Mouse (Mus musculus) E14TG2a.4 (cell line): Measurements from ENCODE around the gene Aebp2.
A peak's percentile ranks its signal among the peaks of the same experiment; 100 is the strongest.

Source experiments
- H3K27me3 ChIP-seq: 2 replicates; pipeline ENCODE4 v1.6.1; 2014; ENCODE audit warnings: low read length, control low read depth; ENCODE audit not compliant: insufficient read depth
- H3K36me3 ChIP-seq: 2 replicates; pipeline ENCODE4 v1.6.1; 2014; ENCODE audit warnings: low read length, control low read depth; ENCODE audit not compliant: insufficient read depth
- H3K4me1 ChIP-seq: replicated peaks from 2 replicates; pipeline ENCODE4 v1.6.1; 2014; ENCODE audit warnings: low read depth, low read length, control low read depth
- H3K4me3 ChIP-seq: replicated peaks from 2 replicates; pipeline ENCODE4 v1.5.1; 2014; ENCODE audit warnings: mild to moderate bottlenecking, low read length
- H3K9me3 ChIP-seq: 2 replicates; pipeline ENCODE4 v1.6.1; 2014; ENCODE audit warnings: low read length, control low read depth
- CTCF ChIP-seq: conservative IDR thresholded peaks from 2 replicates; pipeline ENCODE4 v1.5.1; 2014; ENCODE audit warnings: low read length
- NANOG ChIP-seq: IDR thresholded peaks from 2 replicates; pipeline ENCODE4 v1.6.1; 2014; ENCODE audit warnings: borderline replicate concordance, low read length, mixed read lengths
- POU5F1 ChIP-seq: IDR thresholded peaks from 2 replicates; pipeline ENCODE4 v1.6.1; 2014; ENCODE audit warnings: low read length, borderline replicate concordance

The Aebp2 gene

DNA sequence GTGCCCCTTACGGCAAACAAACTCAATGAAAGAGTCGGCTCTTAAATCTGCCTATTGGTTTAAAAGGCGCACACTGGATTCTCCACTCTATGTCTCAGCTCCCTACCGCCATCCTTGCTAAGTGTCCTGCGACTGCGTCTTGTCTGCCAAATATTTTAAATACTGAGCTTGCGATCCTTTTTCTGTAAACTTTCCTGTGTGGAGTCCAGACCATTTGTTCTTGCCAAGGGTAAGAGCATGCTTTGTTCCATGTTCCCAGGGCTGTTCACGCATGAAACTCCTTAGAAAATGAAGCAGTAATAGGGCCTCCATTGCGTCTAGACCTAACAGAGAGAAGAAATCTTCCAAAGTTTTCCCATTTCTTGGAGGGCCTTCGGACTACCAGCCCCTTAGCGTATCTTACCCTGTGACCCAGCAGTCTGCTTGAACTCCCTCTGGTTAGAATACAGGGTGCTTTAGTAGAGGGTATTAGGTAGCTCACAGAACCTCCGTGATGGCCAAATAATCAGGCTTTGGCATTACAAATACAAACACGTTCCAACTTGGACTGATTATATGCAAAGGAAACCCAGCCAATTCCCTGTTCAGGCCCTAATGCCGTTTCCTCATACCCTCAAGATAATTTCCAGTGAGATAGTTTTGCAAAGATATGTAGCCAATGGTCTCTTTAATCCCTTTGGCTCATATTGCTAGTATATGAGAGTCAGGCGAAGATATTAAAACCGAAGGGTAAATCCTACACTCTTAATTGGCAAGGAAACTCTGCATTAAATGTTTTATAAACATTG, 67.3 kb downstream of the Aebp2 start:
- Histone ChIP-seq H3K27me3 (no peaks in the 10 kb centered on the region), H3K4me3 (no peak overlapping the region), H3K4me1 (peaks cover 10% of the 10 kb centered on the region; the same call in 1 of the 2 replicates), H3K36me3 (no peaks in the 10 kb centered on the region), H3K9me3 (peaks cover 10% of the 10 kb centered on the region)
- no peak for TF ChIP-seq NANOG

DNA sequence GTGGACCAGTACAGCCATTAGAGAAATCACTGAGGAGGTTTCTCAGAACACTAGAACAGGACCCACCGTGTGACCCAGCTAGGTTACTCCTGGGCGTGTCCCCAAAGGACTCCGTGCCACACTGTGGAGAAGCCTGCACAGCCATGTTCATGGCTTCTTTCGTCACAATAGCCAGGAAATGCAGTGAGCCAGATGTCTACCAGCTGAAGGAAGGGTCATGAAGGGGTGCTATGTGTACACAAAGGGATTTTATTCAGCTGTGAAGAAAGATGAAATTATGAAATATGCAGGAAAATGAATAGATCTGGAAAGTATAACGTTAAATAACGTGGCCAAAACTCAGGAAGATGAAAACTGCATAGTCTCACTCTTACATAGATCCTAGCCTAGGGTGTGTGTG, 69.7 kb downstream of the Aebp2 start:
- no peaks in the 10 kb centered on the region for H3K36me3 ChIP-seq
- H3K9me3 ChIP-seq: no peaks in the 10 kb centered on the region
- no peak for TF ChIP-seq CTCF
- no peak for TF ChIP-seq POU5F1
- no peak for TF ChIP-seq NANOG
- no peaks in the 10 kb centered on the region for H3K27me3 ChIP-seq
- H3K4me1 ChIP-seq: peaks cover 10% of the 10 kb centered on the region; the same call in 1 of the 2 replicates
- H3K4me3 ChIP-seq: no peak overlapping the region

DNA sequence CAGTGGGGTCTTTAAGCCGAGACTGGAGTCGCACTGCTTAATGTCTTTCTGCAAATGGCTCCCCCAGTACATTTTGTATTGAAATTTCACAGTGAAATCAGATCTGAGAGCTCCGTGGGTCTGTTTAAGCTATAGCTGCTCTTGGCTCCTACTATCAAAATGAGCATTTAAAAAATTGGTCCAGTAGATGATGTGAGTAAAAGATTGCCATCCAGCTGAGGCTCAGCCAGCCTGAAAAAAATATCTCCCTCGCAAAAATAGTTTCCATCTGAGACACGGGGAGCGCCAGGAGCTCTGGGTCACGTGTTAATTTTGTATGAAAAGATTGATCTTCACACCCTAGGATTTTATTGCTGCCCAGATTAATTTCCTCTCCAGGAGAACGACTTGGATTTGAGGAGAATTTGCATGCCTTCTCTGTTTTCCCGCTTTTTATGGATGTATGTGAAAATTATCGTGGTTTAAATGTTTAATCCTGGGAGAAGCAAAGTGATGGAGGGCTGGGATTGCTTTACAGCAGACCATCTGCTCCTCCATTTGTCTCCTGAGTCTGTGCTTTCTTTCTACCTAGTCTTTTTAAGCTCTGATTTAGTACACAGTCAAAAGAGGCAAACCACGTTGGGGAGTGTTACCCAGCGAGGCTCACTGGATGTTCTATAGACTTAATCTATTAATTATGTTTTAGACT, 73.9 kb downstream of the Aebp2 start:
- Histone ChIP-seq H3K9me3 (peaks cover 15% of the 10 kb centered on the region), H3K27me3 (no peaks in the 10 kb centered on the region)

DNA sequence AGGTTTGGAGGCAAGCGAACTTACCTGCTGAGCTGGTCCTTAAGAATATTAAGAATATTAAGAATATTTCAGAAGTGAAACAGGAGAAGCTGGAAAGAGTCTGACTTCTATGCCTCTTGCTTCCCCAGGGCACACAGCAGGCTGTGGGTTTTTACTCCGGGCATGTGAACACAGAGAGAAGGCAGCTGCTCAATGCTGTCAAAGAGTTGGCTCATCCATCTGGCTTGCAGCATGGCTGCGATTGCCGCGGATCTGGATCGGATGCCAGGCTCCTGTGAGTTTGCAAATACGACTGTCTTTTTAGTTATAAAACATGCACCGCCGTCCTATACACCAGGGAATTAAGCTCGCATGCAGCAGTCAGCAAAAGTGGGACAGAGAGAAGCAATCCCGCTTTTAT, 75.5 kb downstream of the Aebp2 start:
- Histone ChIP-seq H3K9me3 (peaks cover 15% of the 10 kb centered on the region), H3K4me3 (no peak overlapping the region), H3K27me3 (no peaks in the 10 kb centered on the region), H3K36me3 (no peaks in the 10 kb centered on the region), H3K4me1 (peaks cover 7% of the 10 kb centered on the region)
- TF ChIP-seq CTCF (no peak), NANOG (no peak), POU5F1 (no peak)

More for the DNA sequence above, 73.9 kb downstream of the Aebp2 start:
- no peak overlapping the region for H3K4me3 ChIP-seq
- H3K36me3 ChIP-seq: no peaks in the 10 kb centered on the region
- H3K4me1 ChIP-seq: no peaks in the 10 kb centered on the region
- TF ChIP-seq CTCF: no peak
- no peak for TF ChIP-seq POU5F1
- TF ChIP-seq NANOG: no peak

DNA sequence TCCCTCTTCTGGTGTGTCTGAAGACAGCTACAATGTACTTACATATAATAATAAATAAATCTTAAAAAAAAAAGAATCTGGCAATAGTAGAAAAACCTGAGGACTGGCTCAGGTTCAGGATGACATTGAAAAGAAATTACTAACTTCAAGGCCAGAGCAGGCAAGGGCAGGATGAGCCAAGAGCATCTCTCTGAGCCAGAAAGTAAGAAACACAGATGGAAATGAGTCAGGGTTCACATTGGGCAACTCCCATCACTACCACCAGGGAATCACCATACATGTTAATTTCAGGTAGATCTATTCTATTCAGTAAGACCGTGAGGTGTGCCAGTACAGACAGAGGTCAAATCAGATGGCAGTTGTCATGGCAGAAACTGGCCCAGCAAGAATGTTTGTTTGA, 76.1 kb downstream of the Aebp2 start:
- peaks cover 15% of the 10 kb centered on the region for H3K9me3 ChIP-seq
- H3K4me1 ChIP-seq: peaks cover 7% of the 10 kb centered on the region
- no peak for TF ChIP-seq NANOG
- TF ChIP-seq POU5F1: no peak
- TF ChIP-seq CTCF: no peak
- H3K4me3 ChIP-seq: no peak overlapping the region
- no peaks in the 10 kb centered on the region for H3K27me3 ChIP-seq
- no peaks in the 10 kb centered on the region for H3K36me3 ChIP-seq

DNA sequence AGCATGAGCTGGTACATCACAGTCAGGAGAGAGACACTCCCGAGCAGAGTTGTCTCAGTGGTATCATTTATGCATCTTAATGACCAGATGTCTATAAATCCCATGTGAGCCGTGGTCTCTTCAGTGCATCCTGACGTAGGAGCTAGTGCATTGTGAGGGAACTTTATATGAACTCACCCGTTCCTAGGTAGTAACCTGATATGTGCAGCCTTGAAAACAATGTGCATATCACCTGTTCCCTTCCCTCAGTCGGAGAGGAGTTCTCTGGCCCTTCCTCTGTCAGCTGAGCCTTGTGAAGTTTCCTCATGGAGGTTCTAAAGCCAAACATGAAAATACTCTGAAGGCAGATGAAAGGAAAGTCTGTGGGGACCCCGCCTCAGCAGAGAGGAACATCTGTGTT, 78.8 kb downstream of the Aebp2 start:
- Histone ChIP-seq H3K27me3 (0 out of 2 replicates have a peak, but pooled peaks cover 3% of the 10 kb centered on the region), H3K9me3 (peaks cover 19% of the 10 kb centered on the region), H3K4me3 (no peak overlapping the region), H3K36me3 (no peaks in the 10 kb centered on the region), H3K4me1 (peaks cover 7% of the 10 kb centered on the region)
- TF ChIP-seq CTCF (no peak), POU5F1 (no peak), NANOG (no peak)

DNA sequence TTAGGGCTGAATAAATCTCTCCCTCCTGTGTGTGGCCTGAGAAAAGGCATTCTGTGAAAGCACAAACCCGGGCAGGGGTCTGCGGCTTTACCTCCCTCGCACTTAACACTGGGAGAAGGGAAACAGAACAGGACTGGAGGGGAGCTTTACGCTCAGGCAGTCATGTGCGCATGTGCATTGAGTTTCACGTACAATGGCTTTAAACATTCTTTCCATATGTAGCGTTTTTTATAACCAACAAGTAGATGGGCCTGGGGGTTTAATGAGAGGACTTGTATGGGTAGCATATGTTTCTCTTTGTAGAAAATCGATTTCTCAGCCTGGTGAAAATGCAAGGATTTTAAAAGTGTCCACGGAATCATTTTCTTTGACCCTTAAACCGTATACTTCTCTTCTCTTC, 82.7 kb downstream of the Aebp2 start:
- Histone ChIP-seq H3K27me3 (peaks cover 5% of the 10 kb centered on the region; the same call in 1 of the 2 replicates), H3K36me3 (no peaks in the 10 kb centered on the region), H3K9me3 (peaks cover 11% of the 10 kb centered on the region), H3K4me1 (peaks cover 31% of the 10 kb centered on the region), H3K4me3 (no peak overlapping the region)
- no peak for TF ChIP-seq NANOG
- no peak for TF ChIP-seq POU5F1
- TF ChIP-seq CTCF: no peak

DNA sequence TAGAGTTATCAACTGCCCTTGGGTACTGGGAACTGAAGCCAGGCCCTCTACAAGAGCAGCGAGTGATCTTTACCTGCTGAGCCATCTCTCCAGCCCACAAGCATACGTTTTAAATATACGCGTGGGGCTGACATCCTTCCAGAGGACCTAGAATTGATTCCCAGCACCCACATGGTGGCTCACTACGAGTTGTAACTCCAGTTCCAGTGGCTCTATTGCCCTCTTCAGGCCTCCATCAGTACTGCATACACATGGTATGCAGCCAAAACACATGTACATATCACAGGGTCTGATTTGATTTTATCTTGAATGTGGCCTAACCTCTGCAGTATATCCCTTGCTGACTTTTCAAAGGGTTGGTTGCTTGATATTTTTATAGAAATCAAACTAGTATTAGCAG, 83.6 kb downstream of the Aebp2 start:
- Histone ChIP-seq H3K36me3 (no peaks in the 10 kb centered on the region), H3K27me3 (peaks cover 5% of the 10 kb centered on the region; the same call in 1 of the 2 replicates), H3K4me1 (peaks cover 31% of the 10 kb centered on the region), H3K4me3 (no peak overlapping the region), H3K9me3 (peaks cover 5% of the 10 kb centered on the region)
- TF ChIP-seq CTCF (peak; percentile 28; the same call in 1 of the 2 replicates), NANOG (no peak), POU5F1 (no peak)

DNA sequence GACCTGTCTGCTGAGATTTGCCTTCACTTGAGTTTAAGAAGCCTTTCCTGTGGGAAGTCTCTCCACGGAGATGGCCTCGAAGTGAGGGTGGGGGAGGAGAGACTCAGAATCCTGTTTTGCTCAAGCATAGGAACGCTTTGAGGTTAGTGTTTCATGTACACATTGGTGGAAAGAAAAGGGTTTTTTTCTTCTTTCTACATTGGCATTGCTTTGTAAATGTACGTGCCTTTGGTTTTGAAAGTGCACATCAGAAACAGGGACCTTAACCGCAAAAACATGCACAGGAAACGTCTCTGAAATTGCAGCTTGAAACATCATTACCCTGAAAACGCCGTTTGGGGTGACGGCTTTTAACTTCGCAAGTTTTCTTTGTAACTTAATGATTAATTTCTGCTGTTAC, 85.6 kb downstream of the Aebp2 start:
- H3K4me3 ChIP-seq: no peak overlapping the region
- H3K27me3 ChIP-seq: peaks cover 5% of the 10 kb centered on the region; the same call in 1 of the 2 replicates
- H3K9me3 ChIP-seq: peaks cover 5% of the 10 kb centered on the region
- no peaks in the 10 kb centered on the region for H3K36me3 ChIP-seq
- H3K4me1 ChIP-seq: peaks cover 36% of the 10 kb centered on the region
- TF ChIP-seq NANOG: no peak
- no peak for TF ChIP-seq POU5F1
- TF ChIP-seq CTCF: no peak
